Mouse (Mus musculus) liver, embryonic 14.5 days (tissue): Measurements from ENCODE around the gene Sept5.

ENCODE experiments used
- CTCF ChIP-seq: IDR thresholded peaks from 2 replicates; pipeline ENCODE4 v1.5.1; 2016; ENCODE audit warnings: antibody characterized with exemption, low read depth, control low read depth
- EP300 ChIP-seq: IDR thresholded peaks from 2 replicates; pipeline ENCODE4 v1.6.1; 2016; ENCODE audit warnings: antibody characterized with exemption, low read depth

- no peak for TF ChIP-seq CTCF
- no peak for TF ChIP-seq EP300
Observed at GRCm38 (mm10) chr16:18586906-18587546, 42.7 kb downstream of the Sept5 start.
